Mouse (Mus musculus) testis, adult 2 months (tissue): ENCODE measurements around the gene Susd1.

Source experiments
- CTCF ChIP-seq: fragments of 200-500 bp; IDR thresholded peaks from 2 replicates; pipeline ENCODE4 v1.5.1; 2012; ENCODE audit warnings: low read depth, mild to moderate bottlenecking, inconsistent platforms, low read length, moderate library complexity; ENCODE audit not compliant: control insufficient read depth, insufficient read depth, insufficient replicate concordance
- POLR2A ChIP-seq: fragments of 200-500 bp; IDR thresholded peaks from 2 replicates; pipeline ENCODE4 v1.6.1; 2012; ENCODE audit warnings: low read depth, mild to moderate bottlenecking, inconsistent platforms, low read length, moderate library complexity; ENCODE audit not compliant: control insufficient read depth

GRCm38 (mm10) chr4:59275956-59276355 lies 162.5 kb downstream of the Susd1 start:
- TF ChIP-seq POLR2A = no peak
- no peak for TF ChIP-seq CTCF
